Mouse (Mus musculus): ENCODE data around the gene Gucy2d. TPM values are rescaled to one million over a fixed set of nuclear protein-coding genes. Genes with fewer than 3 reads are reported as not detected.

Gucy2d gene
- polyA plus RNA-seq, 1 experiment from 2014 or later, result not detected

- no peak overlapping the region for H3K9ac ChIP-seq (replicated peaks; ENCODE audit: low read length)
- no peaks in the 10 kb centered on the region; the same call in 1 of the 2 replicates for H3K27me3 ChIP-seq (ENCODE audit: control insufficient read depth, insufficient read depth, low read length)
- no peak for ATAC-seq (replicated peaks; ENCODE audit: insufficient number of reproducible peaks, low FRiP score, low TSS enrichment, low read depth)
Observed at GRCm38 (mm10) chr7:98487202-98487980, 47.2 kb downstream of the Gucy2d start.

GRCm38 (mm10) chr7:98488398-98489130 lies 48.3 kb downstream of the Gucy2d start:
- Histone ChIP-seq H3K4me3 (ENCODE audit: low read depth, low read length) (no peak overlapping the region), H3K4me1 (ENCODE audit: control insufficient read depth, insufficient read depth, low read length) (0 out of 2 replicates have a peak, but pooled peaks cover 4% of the 10 kb centered on the region), H3K36me3 (replicated peaks; ENCODE audit: control insufficient read depth, insufficient read depth, low read depth, low read length) (no peaks in the 10 kb centered on the region), H3K27ac (replicated peaks; ENCODE audit: low read depth, low read length) (no peak overlapping the region), H3K9ac (replicated peaks; ENCODE audit: low read length) (no peak overlapping the region), H3K27me3 (ENCODE audit: control insufficient read depth, insufficient read depth, low read length) (no peaks in the 10 kb centered on the region; the same call in 1 of the 2 replicates), H3K9me3 (replicated peaks; ENCODE audit: control insufficient read depth, low read length) (no peaks in the 10 kb centered on the region), H3K4me2 (ENCODE audit: low read depth, low read length) (no peak overlapping the region)
- no peak for DNase-seq (ENCODE audit: low spot score)
- no peak for ATAC-seq (replicated peaks; ENCODE audit: insufficient number of reproducible peaks, low FRiP score, low TSS enrichment, low read depth)
- 86% methylated on average over 13 of the region's 13 CpGs for WGBS

More at GRCm38 (mm10) chr7:98487202-98487980, 47.2 kb downstream of the Gucy2d start:
- no peaks in the 10 kb centered on the region for H3K36me3 ChIP-seq (replicated peaks; ENCODE audit: control insufficient read depth, insufficient read depth, low read depth, low read length)
- H3K4me1 ChIP-seq (ENCODE audit: control insufficient read depth, insufficient read depth, low read length), result 0 out of 2 replicates have a peak, but pooled peaks cover 4% of the 10 kb centered on the region
- no peaks in the 10 kb centered on the region for H3K9me3 ChIP-seq (replicated peaks; ENCODE audit: control insufficient read depth, low read length)
- H3K27ac ChIP-seq (replicated peaks; ENCODE audit: low read depth, low read length), result no peak overlapping the region
- H3K4me2 ChIP-seq (ENCODE audit: low read depth, low read length), result no peak overlapping the region
- WGBS, result 89% methylated on average over 11 of the region's 11 CpGs
- no peak for DNase-seq (ENCODE audit: low spot score)
- no peak overlapping the region for H3K4me3 ChIP-seq (ENCODE audit: low read depth, low read length)

- Histone ChIP-seq H3K9ac (replicated peaks; ENCODE audit: low read length) (peak within 1 kb of the TSS; percentile 67), H3K4me1 (ENCODE audit: control insufficient read depth, insufficient read depth, low read length) (0 out of 2 replicates have a peak, but pooled peaks cover 4% of the 10 kb centered on the region), H3K36me3 (replicated peaks; ENCODE audit: control insufficient read depth, insufficient read depth, low read depth, low read length) (no peaks in the 10 kb centered on the region), H3K9me3 (replicated peaks; ENCODE audit: control insufficient read depth, low read length) (no peaks in the 10 kb centered on the region), H3K4me2 (ENCODE audit: low read depth, low read length) (peak within 1 kb of the TSS; percentile 83), H3K4me3 (ENCODE audit: low read depth, low read length) (peak within 1 kb of the TSS; percentile 42), H3K27ac (replicated peaks; ENCODE audit: low read depth, low read length) (no peak within 1 kb of the TSS), H3K27me3 (ENCODE audit: control insufficient read depth, insufficient read depth, low read length) (no peaks in the 10 kb centered on the region; the same call in 1 of the 2 replicates)
- WGBS, result 55% methylated on average over 6 of the region's 6 CpGs
- no peak for DNase-seq (ENCODE audit: low spot score)
- ATAC-seq (replicated peaks; ENCODE audit: insufficient number of reproducible peaks, low FRiP score, low TSS enrichment, low read depth), result no peak
Observed at GRCm38 (mm10) chr7:98489131-98489530, 48.9 kb downstream of the Gucy2d start, which contains the start of gene Lrrc32. TSS of gene Lrrc32 (plus strand) at chr7:98489283.

- Histone ChIP-seq H3K4me3 (ENCODE audit: low read depth, low read length) (peak overlapping the region; percentile 42), H3K9me3 (replicated peaks; ENCODE audit: control insufficient read depth, low read length) (no peaks in the 10 kb centered on the region), H3K36me3 (replicated peaks; ENCODE audit: control insufficient read depth, insufficient read depth, low read depth, low read length) (no peaks in the 10 kb centered on the region), H3K27ac (replicated peaks; ENCODE audit: low read depth, low read length) (no peak overlapping the region), H3K27me3 (ENCODE audit: control insufficient read depth, insufficient read depth, low read length) (no peaks in the 10 kb centered on the region; the same call in 1 of the 2 replicates), H3K4me2 (ENCODE audit: low read depth, low read length) (peak overlapping the region; percentile 83), H3K4me1 (ENCODE audit: control insufficient read depth, insufficient read depth, low read length) (0 out of 2 replicates have a peak, but pooled peaks cover 4% of the 10 kb centered on the region), H3K9ac (replicated peaks; ENCODE audit: low read length) (peak overlapping the region; percentile 67)
- ATAC-seq (replicated peaks; ENCODE audit: insufficient number of reproducible peaks, low FRiP score, low TSS enrichment, low read depth) (peak; percentile 67), DNase-seq (ENCODE audit: low spot score) (peak; percentile 89)
- WGBS, result under 1% methylated on average over 50 of the region's 50 CpGs
Observed at GRCm38 (mm10) chr7:98489623-98490084, 49.4 kb downstream of the Gucy2d start.

- Histone ChIP-seq H3K27ac (replicated peaks; ENCODE audit: low read depth, low read length) (no peak overlapping the region), H3K4me2 (ENCODE audit: low read depth, low read length) (peak overlapping the region; percentile 83; the same call in 1 of the 2 replicates), H3K9me3 (replicated peaks; ENCODE audit: control insufficient read depth, low read length) (no peaks in the 10 kb centered on the region), H3K9ac (replicated peaks; ENCODE audit: low read length) (no peak overlapping the region), H3K36me3 (replicated peaks; ENCODE audit: control insufficient read depth, insufficient read depth, low read depth, low read length) (no peaks in the 10 kb centered on the region), H3K4me3 (ENCODE audit: low read depth, low read length) (peak overlapping the region; percentile 42; the same call in 1 of the 2 replicates), H3K4me1 (ENCODE audit: control insufficient read depth, insufficient read depth, low read length) (0 out of 2 replicates have a peak, but pooled peaks cover 4% of the 10 kb centered on the region), H3K27me3 (ENCODE audit: control insufficient read depth, insufficient read depth, low read length) (no peaks in the 10 kb centered on the region; the same call in 1 of the 2 replicates)
- WGBS, result 57% methylated on average over 4 of the region's 4 CpGs
- DNase-seq (ENCODE audit: low spot score), result no peak
- no peak for ATAC-seq (replicated peaks; ENCODE audit: insufficient number of reproducible peaks, low FRiP score, low TSS enrichment, low read depth)
Observed at GRCm38 (mm10) chr7:98490328-98490727, 50.1 kb downstream of the Gucy2d start.

- Histone ChIP-seq H3K9ac (replicated peaks; ENCODE audit: low read length) (no peak overlapping the region), H3K36me3 (replicated peaks; ENCODE audit: control insufficient read depth, insufficient read depth, low read depth, low read length) (no peaks in the 10 kb centered on the region), H3K4me1 (ENCODE audit: control insufficient read depth, insufficient read depth, low read length) (0 out of 2 replicates have a peak, but pooled peaks cover 4% of the 10 kb centered on the region), H3K9me3 (replicated peaks; ENCODE audit: control insufficient read depth, low read length) (no peaks in the 10 kb centered on the region), H3K4me3 (ENCODE audit: low read depth, low read length) (no peak overlapping the region), H3K4me2 (ENCODE audit: low read depth, low read length) (no peak overlapping the region), H3K27ac (replicated peaks; ENCODE audit: low read depth, low read length) (no peak overlapping the region), H3K27me3 (ENCODE audit: control insufficient read depth, insufficient read depth, low read length) (no peaks in the 10 kb centered on the region; the same call in 1 of the 2 replicates)
- ATAC-seq (replicated peaks; ENCODE audit: insufficient number of reproducible peaks, low FRiP score, low TSS enrichment, low read depth) (no peak), DNase-seq (ENCODE audit: low spot score) (no peak)
- 95% methylated on average over 6 of the region's 6 CpGs for WGBS
Observed at GRCm38 (mm10) chr7:98490911-98491310, 50.7 kb downstream of the Gucy2d start.

DNA sequence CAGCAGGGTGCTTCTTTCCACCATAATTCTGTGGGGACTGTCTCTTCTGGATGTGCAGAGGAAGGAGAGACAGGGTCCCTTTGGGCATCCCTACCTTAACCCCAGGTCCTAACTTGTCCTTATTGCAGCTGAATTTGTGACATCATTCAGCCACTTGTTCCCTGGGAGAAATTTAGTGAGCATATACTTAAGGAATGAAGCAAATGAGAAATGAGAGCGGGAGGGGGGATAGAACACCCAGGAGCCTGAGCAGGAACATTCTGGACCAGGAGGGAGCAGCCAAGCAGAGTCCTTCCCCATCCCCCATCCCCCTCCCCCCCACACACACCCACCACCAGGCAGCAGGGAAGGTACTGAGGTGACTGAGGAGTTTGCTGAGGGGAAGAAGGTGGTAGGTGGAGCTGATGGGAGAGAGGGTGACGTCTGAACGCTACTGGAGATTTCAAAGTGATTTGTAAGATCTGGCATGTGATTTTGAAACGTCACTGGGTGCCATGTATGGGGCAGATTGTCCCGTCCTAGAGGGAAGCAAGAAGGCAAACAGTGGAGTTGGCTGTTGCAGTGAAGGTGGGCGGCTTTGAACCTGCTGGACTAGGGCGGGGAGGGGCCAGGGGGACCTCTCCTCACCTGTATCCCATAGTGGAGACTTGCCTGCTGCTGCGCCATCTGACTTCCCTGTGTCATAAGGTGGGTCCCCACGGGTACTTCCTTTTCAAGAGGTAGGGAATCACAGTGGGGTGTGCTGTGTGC lies 51.4 kb downstream of the Gucy2d start:
- H3K4me2 ChIP-seq (ENCODE audit: low read depth, low read length), result no peak overlapping the region
- 0 out of 2 replicates have a peak, but pooled peaks cover 2% of the 10 kb centered on the region for H3K4me1 ChIP-seq (ENCODE audit: control insufficient read depth, insufficient read depth, low read length)
- no peaks in the 10 kb centered on the region for H3K9me3 ChIP-seq (replicated peaks; ENCODE audit: control insufficient read depth, low read length)
- H3K27me3 ChIP-seq (ENCODE audit: control insufficient read depth, insufficient read depth, low read length), result no peaks in the 10 kb centered on the region; the same call in 1 of the 2 replicates
- no peak overlapping the region for H3K4me3 ChIP-seq (ENCODE audit: low read depth, low read length)
- DNase-seq (ENCODE audit: low spot score) (no peak), ATAC-seq (replicated peaks; ENCODE audit: insufficient number of reproducible peaks, low FRiP score, low TSS enrichment, low read depth) (no peak)
- WGBS, result 65% methylated on average over 9 of the region's 9 CpGs
- no peak overlapping the region for H3K27ac ChIP-seq (replicated peaks; ENCODE audit: low read depth, low read length)
- no peak overlapping the region for H3K9ac ChIP-seq (replicated peaks; ENCODE audit: low read length)
- H3K36me3 ChIP-seq (replicated peaks; ENCODE audit: control insufficient read depth, insufficient read depth, low read depth, low read length), result no peaks in the 10 kb centered on the region
